Mouse (Mus musculus) liver, embryonic 14.5 days (tissue): ENCODE measurements around the gene Vcl. TPM values are rescaled to one million over a fixed set of nuclear protein-coding genes. Genes with fewer than 3 reads are reported as not detected.
A peak's percentile ranks its signal among the peaks of the same experiment; 100 is the strongest.

Experiments
- ATAC-seq: fragments of 200-750 bp; cut with Nextera tagmentation; 2 replicates; pipeline ENCODE4 v1.8.0; 2017; ENCODE audit warnings: moderate number of reproducible peaks, mild to moderate bottlenecking, moderate library complexity; ENCODE audit not compliant: insufficient read depth
- DNase-seq, 3 experiments: peaks; one replicate each; pipeline ENCODE4 v3.0.0-alpha.2; 2012 to 2013; ENCODE audit warnings: low read depth in 3 of 3, low spot score in 3 of 3
- H3K27ac ChIP-seq: fragments of 300-500 bp; sonication (generic); 2 replicates; pipeline ENCODE4 v1.5.1; 2014; ENCODE audit warnings: moderate library complexity, mild to moderate bottlenecking, control low read depth, inconsistent platforms
- H3K27me3 ChIP-seq: fragments of 300-500 bp; sonication (generic); 2 replicates; pipeline ENCODE4 v1.6.1; 2014; ENCODE audit warnings: mild to moderate bottlenecking, low read length, moderate library complexity; ENCODE audit not compliant: control insufficient read depth, insufficient read depth
- H3K36me3 ChIP-seq: fragments of 300-500 bp; sonication (generic); replicated peaks from 2 replicates; pipeline ENCODE4 v1.6.1; 2014; ENCODE audit warnings: low read depth; ENCODE audit not compliant: control insufficient read depth, insufficient read depth
- H3K4me1 ChIP-seq, 2 experiments: fragments of 200-500 bp in 1 of 2; fragments of 300-500 bp in 1 of 2; sonication (generic) in 1 of 2; replicated peaks; 2 replicates each; pipeline ENCODE4 v1.6.1; 2012 to 2014; ENCODE audit warnings: antibody characterized with exemption in 1 of 2, inconsistent platforms in 1 of 2, low read length in 1 of 2; ENCODE audit not compliant: control insufficient read depth in 2 of 2, insufficient read depth in 2 of 2
- H3K4me2 ChIP-seq: fragments of 300-500 bp; sonication (generic); 2 replicates; pipeline ENCODE4 v1.6.1; 2014; ENCODE audit warnings: low read depth, mild to moderate bottlenecking, control low read depth, moderate library complexity
- H3K4me3 ChIP-seq, 2 experiments: fragments of 200-500 bp in 1 of 2; fragments of 300-500 bp in 1 of 2; sonication (generic) in 1 of 2; 2 replicates each; pipeline ENCODE4 v1.5.1; 2012 to 2014; ENCODE audit warnings: low read depth in 2 of 2, low read length in 2 of 2, mild to moderate bottlenecking in 2 of 2, control low read depth in 1 of 2, inconsistent platforms in 1 of 2, moderate library complexity in 1 of 2; ENCODE audit not compliant: insufficient read depth in 1 of 2
- H3K9ac ChIP-seq: fragments of 300-500 bp; sonication (generic); replicated peaks from 2 replicates; pipeline ENCODE4 v1.6.1; 2014; ENCODE audit warnings: mild to moderate bottlenecking, control low read depth, moderate library complexity
- H3K9me3 ChIP-seq: fragments of 300-500 bp; sonication (generic); 2 replicates; pipeline ENCODE4 v1.6.1; 2016; ENCODE audit warnings: low read length, mixed read lengths; ENCODE audit not compliant: control insufficient read depth
- CTCF ChIP-seq: IDR thresholded peaks from 2 replicates; pipeline ENCODE4 v1.5.1; 2016; ENCODE audit warnings: antibody characterized with exemption, low read depth, control low read depth
- EP300 ChIP-seq: IDR thresholded peaks from 2 replicates; pipeline ENCODE4 v1.6.1; 2016; ENCODE audit warnings: antibody characterized with exemption, low read depth
- WGBS: fragments of 180-500 bp; shearing (Covaris S2); extraction: QIAGEN DNeasy Blood & Tissue Kit; methylation state at CpG from one replicate; pipeline ENCODE4 v1.1.7; 2014; ENCODE audit not compliant: insufficient replicate concordance; 5-methylcytosine and 5-hydroxymethylcytosine counted together
- polyA plus RNA-seq, 2 experiments: library from polyadenylated mRNA; depleted of rRNA in 1 of 2; stranded (reverse) in 1 of 2; unstranded in 1 of 2; fragments of >200 nt; fragmentation: Nextera tagmentation in 1 of 2; extraction: Ambion mirVana in 1 of 2; gene quantifications; 2 replicates each; pipeline versions ENCODE4 v1.2.1 to v1.2.3; 2012 to 2014

Gene Vcl
- polyA plus RNA-seq, 2 experiments, result 16.5 to 17.1 TPM

- Histone ChIP-seq H3K9me3 (no peaks in the 10 kb centered on the region), H3K4me1 (peaks cover 42 to 48% of the 10 kb centered on the region in 2 experiments), H3K4me2 (peak overlapping the region; percentile 95), H3K27ac (peak overlapping the region; percentile 86), H3K9ac (peak overlapping the region; percentile 80), H3K27me3 (no peaks in the 10 kb centered on the region), H3K4me3 (peak overlapping the region; percentile 54 to 60), H3K36me3 (no peaks in the 10 kb centered on the region)
- ATAC-seq, result peak; percentile 36; the same call in 1 of the 2 replicates
- 21% methylated on average over 11 of the region's 11 CpGs for WGBS
- peak; percentile 60 to 67 (median 66) for DNase-seq
- TF ChIP-seq EP300 (peak; percentile 70), CTCF (no peak)
These were observed 145.5 kb downstream of the Vcl start for GRCm38 (mm10) chr14:21074398-21075320.

- H3K4me3 ChIP-seq, result peak overlapping the region; percentile 60 to 80
- peak overlapping the region; percentile 80 for H3K9ac ChIP-seq
- peaks cover 40 to 42% of the 10 kb centered on the region in 2 experiments for H3K4me1 ChIP-seq
- 0% methylated on average over 59 of the region's 59 CpGs for WGBS
- H3K4me2 ChIP-seq, result peak overlapping the region; percentile 95
- TF ChIP-seq CTCF, result peak; percentile 25; the same call in 1 of the 2 replicates
- TF ChIP-seq EP300, result no peak
- ATAC-seq (peak; percentile 93), DNase-seq (peak; percentile 84 to 86 (median 85))
- peak overlapping the region; percentile 86 for H3K27ac ChIP-seq
- H3K27me3 ChIP-seq, result no peaks in the 10 kb centered on the region
- H3K9me3 ChIP-seq, result no peaks in the 10 kb centered on the region
- H3K36me3 ChIP-seq, result no peaks in the 10 kb centered on the region
These were observed 146.7 kb downstream of the Vcl start for GRCm38 (mm10) chr14:21075751-21076500.

GRCm38 (mm10) chr14:21076501-21077194 is 147.4 kb downstream of the Vcl start:
- TF ChIP-seq CTCF (no peak), EP300 (no peak)
- peak; percentile 14; the same call in 1 of the 2 replicates for ATAC-seq
- Histone ChIP-seq H3K27ac (peak overlapping the region; percentile 46), H3K27me3 (no peaks in the 10 kb centered on the region), H3K9me3 (no peaks in the 10 kb centered on the region), H3K4me2 (peak overlapping the region; percentile 95), H3K4me1 (peaks cover 40 to 42% of the 10 kb centered on the region in 2 experiments), H3K36me3 (no peaks in the 10 kb centered on the region), H3K9ac (peak overlapping the region; percentile 75), H3K4me3 (peak overlapping the region; percentile 60 to 80)
- no peak for DNase-seq
- WGBS, result 22% methylated on average over 7 of the region's 7 CpGs

- no peaks in the 10 kb centered on the region for H3K9me3 ChIP-seq
- no peaks in the 10 kb centered on the region for H3K36me3 ChIP-seq
- H3K27me3 ChIP-seq, result no peaks in the 10 kb centered on the region
- peak overlapping the region in 1 of 2 experiments; percentile 60; a peak in 2 of 4 replicates for H3K4me3 ChIP-seq
- 16% methylated on average over 4 of the region's 4 CpGs for WGBS
- peaks cover 39 to 40% of the 10 kb centered on the region in 2 experiments for H3K4me1 ChIP-seq
- H3K9ac ChIP-seq, result no peak overlapping the region
- TF ChIP-seq CTCF (no peak), EP300 (no peak)
- H3K4me2 ChIP-seq, result peak overlapping the region; percentile 95
- ATAC-seq (no peak), DNase-seq (peak in 2 of 3 experiments; percentile 51 to 52)
- H3K27ac ChIP-seq, result no peak overlapping the region
These were observed 148.7 kb downstream of the Vcl start for GRCm38 (mm10) chr14:21077939-21078338.
